Mouse (Mus musculus): ENCODE data around the gene Mroh2a. TPM values are rescaled to one million over a fixed set of nuclear protein-coding genes. Genes with fewer than 3 reads are reported as not detected.

Mroh2a gene
- total RNA-seq, 2 experiments from 2014 or later = not detected

Other genes with a start within 250 kb of the Mroh2a start
- gene Usp40, start 218.4 kb upstream of the Mroh2a start, total RNA-seq (2021) = 10 to 100 TPM; 15.0 to 15.6 TPM
- not detected for gene Ugt1a10, start 171.6 kb upstream of the Mroh2a start, total RNA-seq (2021)
- gene Ugt1a9, start 156.2 kb upstream of the Mroh2a start, total RNA-seq (2021) = not detected
- not detected for gene Ugt1a8, start 139.2 kb upstream of the Mroh2a start, total RNA-seq (2021)
- gene Ugt1a7c, start 131.9 kb upstream of the Mroh2a start, total RNA-seq (2021) = 1 to 10 TPM; 1.2 to 1.3 TPM
- 1 to 10 TPM in 1 of 2 experiments, under 1 TPM in 1; 0.72 to 1.3 TPM for gene Ugt1a6b, start 123.7 kb upstream of the Mroh2a start, total RNA-seq (2021)
- gene Ugt1a6a, start 92.2 kb upstream of the Mroh2a start, total RNA-seq (2021) = 1 to 10 TPM; 3.3 TPM
- gene Ugt1a5, start 61.0 kb upstream of the Mroh2a start, total RNA-seq (2021) = under 1 TPM in 1 of 2 experiments, not detected in 1; 0.59 TPM
- not detected for gene Ugt1a2, start 26.4 kb upstream of the Mroh2a start, total RNA-seq (2021)
- gene Dnajb3, start 21.2 kb upstream of the Mroh2a start, total RNA-seq (2021) = under 1 TPM in 1 of 2 experiments, not detected in 1; 0.28 TPM
- under 1 TPM in 1 of 2 experiments, not detected in 1; 0.20 TPM for gene Ugt1a1, start 15.0 kb upstream of the Mroh2a start, total RNA-seq (2021)
- gene Hjurp, start 50.6 kb downstream of the Mroh2a start, total RNA-seq (2021) = 10 to 100 TPM; 10.6 to 11.0 TPM
- gene Trpm8, start 50.7 kb downstream of the Mroh2a start, total RNA-seq (2021) = not detected
- gene Spp2, start 180.0 kb downstream of the Mroh2a start, total RNA-seq (2021) = not detected